Mouse (Mus musculus): ENCODE data around the gene Nfix.

GRCm38 (mm10) chr8:84700941-84701911 lies 98.9 kb downstream of the Nfix start, which contains the start of gene Lyl1:
- TF ChIP-seq CTCF (IDR thresholded peaks at IDR 0.05; ENCODE audit: low read depth) (peak; percentile 50), EP300 (optimal IDR thresholded peaks at IDR 0.05) (no peak)

Measured in stomach, postnatal 0 days (tissue).